In genomic region chr4:139570756-139571155, GRCm38 (mm10) we compare ENCODE assay signal across 14 mouse cellular contexts. TPM values are rescaled to one million over a fixed set of nuclear protein-coding genes. Genes with fewer than 3 reads are reported as not detected.
A peak's percentile ranks its signal among the peaks of the same experiment; 100 is the strongest.
DNase-seq lines count a peak whose midpoint lies in the region; ATAC-seq and TF ChIP-seq lines count a peak whose summit lies in the region.
"Had no signal": no experiment of that assay in that cellular context is flagged by ENCODE, and none has a peak within 500 bp of the region (broad histone marks: within the 10 kb centered on the region; RNA-seq: fewer than 3 reads in every experiment).

No protein-coding gene starts in this region.

- peaks cover 4% of the 10 kb centered on the region; the same call in 1 of the 2 replicates for H3K4me1 ChIP-seq in heart, postnatal 0 days (ENCODE audit: control insufficient read depth, insufficient read depth)
- 0 out of 2 replicates have a peak, but pooled peaks cover 6% of the 10 kb centered on the region for H3K4me1 ChIP-seq in lung, adult 2 months (ENCODE audit: control insufficient read depth, insufficient read depth, low read length)

- no peak overlapping the region for H3K4me3 ChIP-seq in heart, postnatal 0 days (ENCODE audit: low read depth, low read length)
- H3K4me3 ChIP-seq in lung, adult 2 months (replicated peaks; ENCODE audit: extremely low read depth, low read depth, low read length): no peak overlapping the region
- H3K4me3 ChIP-seq: embryonic facial prominence, embryonic 10.5 days; heart, embryonic 13.5 days had no signal

- TF ChIP-seq CTCF in heart, postnatal 0 days (IDR thresholded peaks at IDR 0.05; ENCODE audit: low read depth): peak; percentile 37
- TF ChIP-seq CTCF in lung, adult 2 months (IDR thresholded peaks at IDR 0.05; ENCODE audit: insufficient read depth, low read length): peak; percentile 44

- 70% methylated on average over 10 of the region's 10 CpGs for WGBS in heart, postnatal 0 days
- WGBS in lung, adult 2 months: 61% methylated on average over 10 of the region's 10 CpGs

- H3K27ac ChIP-seq in heart, postnatal 0 days (ENCODE audit: low read depth): no peak overlapping the region
- H3K27ac ChIP-seq: embryonic facial prominence, embryonic 10.5 days; heart, embryonic 13.5 days; macrophage had no signal

- no peak for DNase-seq in heart, postnatal 0 days (ENCODE audit: low spot score)
- no peak for DNase-seq in heart, adult 8-10 months (ENCODE audit: low spot score)
- DNase-seq in lung, adult 2 months: no peak
- DNase-seq in lung, postnatal 25 days (ENCODE audit: low spot score): no peak
- peak; percentile 74 for DNase-seq in induced T-regulatory cell, adult 2 months (ENCODE audit: low read depth)
- peak; percentile 45 for DNase-seq in thymus, postnatal 0 days (ENCODE audit: low spot score)
- DNase-seq in right cerebral cortex, postnatal 36 days (ENCODE audit: low spot score in 2 of 2): no peak
- DNase-seq: retina, postnatal 1 day had no signal

- peaks cover 7% of the 10 kb centered on the region; the same call in 1 of the 2 replicates for H3K27me3 ChIP-seq in heart, postnatal 0 days (ENCODE audit: control insufficient read depth, insufficient read depth, low read length)

- no peak for TF ChIP-seq POLR2A in lung, adult 2 months (IDR thresholded peaks at IDR 0.05; ENCODE audit: borderline replicate concordance, extremely low read depth, low read depth, low read length)

- no peaks in the 10 kb centered on the region for H3K36me3 ChIP-seq in heart, postnatal 0 days (replicated peaks; ENCODE audit: control insufficient read depth, insufficient read depth, low read length)
- H3K36me3 ChIP-seq: embryonic facial prominence, embryonic 10.5 days; heart, embryonic 13.5 days had no signal

- H3K9me3 ChIP-seq in heart, postnatal 0 days (replicated peaks; ENCODE audit: control insufficient read depth, low read length): no peaks in the 10 kb centered on the region
- H3K9me3 ChIP-seq: embryonic facial prominence, embryonic 10.5 days; heart, embryonic 13.5 days had no signal

- no peak overlapping the region for H3K4me2 ChIP-seq in heart, postnatal 0 days (ENCODE audit: low read depth, low read length)
- H3K4me2 ChIP-seq: heart, embryonic 13.5 days had no signal

- no peak for TF ChIP-seq EP300 in heart, postnatal 0 days (IDR thresholded peaks at IDR 0.05; ENCODE audit: low read depth)

- H3K9ac ChIP-seq in heart, postnatal 0 days (replicated peaks; ENCODE audit: low read depth, low read length): no peak overlapping the region
- H3K9ac ChIP-seq: heart, embryonic 13.5 days had no signal

- no peak for ATAC-seq in heart, postnatal 0 days (ENCODE audit: insufficient read depth, low read depth)
- ATAC-seq: forebrain, embryonic 14.5 days; inflammation-experienced regulatory T-cells, adult 6 months had no signal

RNA-seq across cellular contexts. Expression of gene Gm21969, which starts 32.2 kb away (rescaled TPM):
- total RNA-seq in heart, postnatal 0 days (2014; rRNA removed; ENCODE audit: low replicate concordance): not detected in 2 replicates
- not detected in 2 replicates for polyA plus RNA-seq in heart, postnatal 0 days (2015; fragmentation: Nextera tagmentation; extraction: Ambion mirVana)
- total RNA-seq in heart, adult 8-10 months (2022): not detected
- 0.02 TPM in 1 of 2 replicates, not detected in the other for polyA plus RNA-seq in lung, adult 2 months (2012; rRNA removed)
- not detected in 2 replicates for polyA plus RNA-seq in thymus, postnatal 0 days (2015; fragmentation: Nextera tagmentation; extraction: Ambion mirVana)
- total RNA-seq: left cerebral cortex, postnatal 25 days had no signal
- polyA plus RNA-seq: embryonic facial prominence, embryonic 10.5 days; forebrain, embryonic 14.5 days; heart, embryonic 13.5 days; inflammation-experienced regulatory T-cells, adult 6 months; macrophage had no signal

RNA-seq across cellular contexts. Expression of gene Iffo2, which starts 40.4 kb away (rescaled TPM):
- 6.4 and 7.7 TPM in 2 replicates for total RNA-seq in heart, postnatal 0 days (2014; rRNA removed; ENCODE audit: low replicate concordance)
- 2.4 and 2.9 TPM in 2 replicates for polyA plus RNA-seq in heart, postnatal 0 days (2015; fragmentation: Nextera tagmentation; extraction: Ambion mirVana)
- total RNA-seq in heart, adult 8-10 months (2022): 1 to 10 TPM; 3.5 to 4.4 (median 4.2) TPM
- polyA plus RNA-seq in lung, adult 2 months (2012; rRNA removed): 7.4 and 9.5 TPM in 2 replicates
- polyA plus RNA-seq in thymus, postnatal 0 days (2015; fragmentation: Nextera tagmentation; extraction: Ambion mirVana): 3.1 and 3.7 TPM in 2 replicates

RNA-seq across cellular contexts. Expression of gene Aldh4a1, which starts 51.9 kb away (rescaled TPM):
- total RNA-seq in heart, postnatal 0 days (2014; rRNA removed; ENCODE audit: low replicate concordance): 47.7 and 53.7 TPM in 2 replicates
- 21.7 and 24.9 TPM in 2 replicates for polyA plus RNA-seq in heart, postnatal 0 days (2015; fragmentation: Nextera tagmentation; extraction: Ambion mirVana)
- 100 to 1,000 TPM in 2 of 4 experiments, 10 to 100 TPM in 2; 96.8 to 104 (median 101) TPM for total RNA-seq in heart, adult 8-10 months (2022)
- polyA plus RNA-seq in lung, adult 2 months (2012; rRNA removed): 42.9 and 44.5 TPM in 2 replicates
- 28.9 and 31.7 TPM in 2 replicates for polyA plus RNA-seq in thymus, postnatal 0 days (2015; fragmentation: Nextera tagmentation; extraction: Ambion mirVana)

Comparison
In these comparisons a context has a peak if more than half of its experiments do, and no peak if none do; other contexts are left out.
1. DNase-seq: peak in induced T-regulatory cell, adult 2 months (single experiment) and thymus, postnatal 0 days (single experiment); none in heart, postnatal 0 days (single experiment), heart, adult 8-10 months (single experiment), lung, adult 2 months (single experiment), lung, postnatal 25 days (single experiment) and right cerebral cortex, postnatal 36 days (0 of 2).